Mouse (Mus musculus) ES-E14 (cell line): ENCODE measurements around the gene Apoh.

Source experiments
- HCFC1 ChIP-seq: IDR thresholded peaks from 2 replicates; pipeline ENCODE4 v1.6.1; 2012; ENCODE audit warnings: low read length, inconsistent platforms, borderline replicate concordance; ENCODE audit not compliant: insufficient read depth
- MAFK ChIP-seq: IDR thresholded peaks from 2 replicates; pipeline ENCODE4 v1.6.1; 2014; ENCODE audit warnings: mild to moderate bottlenecking, low read depth, low read length, inconsistent platforms; ENCODE audit not compliant: insufficient read depth
- ZC3H11A ChIP-seq: IDR thresholded peaks from 2 replicates; pipeline ENCODE4 v1.6.1; 2012; ENCODE audit warnings: low read depth, mild to moderate bottlenecking, inconsistent platforms, low read length, borderline replicate concordance
- ZNF384 ChIP-seq: IDR thresholded peaks from 2 replicates; pipeline ENCODE4 v1.6.1; 2012; ENCODE audit warnings: low read depth, low read length, inconsistent platforms

DNA sequence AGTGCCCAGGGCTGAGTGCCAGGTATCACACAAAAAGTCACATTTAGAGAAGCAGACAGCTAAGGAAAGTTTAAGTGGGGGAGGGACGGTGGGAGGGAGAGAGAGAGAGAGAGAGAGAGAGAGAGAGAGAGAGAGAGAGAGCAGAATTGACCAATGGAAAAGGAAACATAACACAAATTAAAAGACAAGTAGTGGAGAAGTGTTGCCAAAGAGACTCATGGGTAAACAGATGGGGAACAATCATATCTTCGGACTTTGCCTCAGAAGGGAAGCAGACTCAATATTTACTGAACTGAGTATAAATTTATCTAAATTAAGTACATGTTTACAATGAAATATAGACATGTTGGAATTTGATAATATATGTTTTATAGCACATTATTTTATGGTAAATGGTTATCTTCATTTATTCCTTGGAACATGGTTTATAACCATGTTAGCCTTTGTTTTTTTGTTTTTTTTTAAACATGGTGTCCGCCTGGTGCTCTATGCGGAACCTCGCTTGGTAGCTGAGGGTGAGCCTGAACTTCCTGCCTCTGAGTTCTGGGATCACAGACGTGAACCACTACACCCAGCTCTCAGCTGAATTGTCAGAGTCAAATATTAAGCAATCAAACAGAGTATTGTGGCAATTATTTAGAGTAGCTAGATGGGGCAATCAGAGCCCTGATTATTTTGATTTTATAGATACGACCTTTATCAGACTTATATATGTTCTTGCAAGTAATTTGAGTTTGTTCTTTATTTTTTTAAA lies 53.1 kb downstream of the Apoh start:
- no peak for TF ChIP-seq MAFK
- TF ChIP-seq ZNF384: no peak
- TF ChIP-seq HCFC1: no peak
- TF ChIP-seq ZC3H11A: no peak
